Mouse (Mus musculus): Measurements from ENCODE around the gene Rnf8. TPM values are rescaled to one million over a fixed set of nuclear protein-coding genes. Genes with fewer than 3 reads are reported as not detected.
"Not testable (repeated sequence)": the region's sequence is repeated elsewhere in the genome, so short reads cannot be mapped to it uniquely, and the experiment has no call there.

The Rnf8 gene
- total RNA-seq (2021): 10 to 100 TPM; 88.9 to 93.3 TPM
- long read RNA-seq, experiment 1, full-length matches to known transcripts: 74 of 84 reads
- long read RNA-seq, experiment 1, partial matches to known transcripts: 0 of 84 reads
- long read RNA-seq, experiment 1, other reads (novel, unspliced or antisense): 10 of 84 reads
- long read RNA-seq, experiment 2, full-length matches to known transcripts: 146 of 165 reads
- long read RNA-seq, experiment 2, partial matches to known transcripts: 3 of 165 reads
- long read RNA-seq, experiment 2, other reads (novel, unspliced or antisense): 16 of 165 reads

DNA sequence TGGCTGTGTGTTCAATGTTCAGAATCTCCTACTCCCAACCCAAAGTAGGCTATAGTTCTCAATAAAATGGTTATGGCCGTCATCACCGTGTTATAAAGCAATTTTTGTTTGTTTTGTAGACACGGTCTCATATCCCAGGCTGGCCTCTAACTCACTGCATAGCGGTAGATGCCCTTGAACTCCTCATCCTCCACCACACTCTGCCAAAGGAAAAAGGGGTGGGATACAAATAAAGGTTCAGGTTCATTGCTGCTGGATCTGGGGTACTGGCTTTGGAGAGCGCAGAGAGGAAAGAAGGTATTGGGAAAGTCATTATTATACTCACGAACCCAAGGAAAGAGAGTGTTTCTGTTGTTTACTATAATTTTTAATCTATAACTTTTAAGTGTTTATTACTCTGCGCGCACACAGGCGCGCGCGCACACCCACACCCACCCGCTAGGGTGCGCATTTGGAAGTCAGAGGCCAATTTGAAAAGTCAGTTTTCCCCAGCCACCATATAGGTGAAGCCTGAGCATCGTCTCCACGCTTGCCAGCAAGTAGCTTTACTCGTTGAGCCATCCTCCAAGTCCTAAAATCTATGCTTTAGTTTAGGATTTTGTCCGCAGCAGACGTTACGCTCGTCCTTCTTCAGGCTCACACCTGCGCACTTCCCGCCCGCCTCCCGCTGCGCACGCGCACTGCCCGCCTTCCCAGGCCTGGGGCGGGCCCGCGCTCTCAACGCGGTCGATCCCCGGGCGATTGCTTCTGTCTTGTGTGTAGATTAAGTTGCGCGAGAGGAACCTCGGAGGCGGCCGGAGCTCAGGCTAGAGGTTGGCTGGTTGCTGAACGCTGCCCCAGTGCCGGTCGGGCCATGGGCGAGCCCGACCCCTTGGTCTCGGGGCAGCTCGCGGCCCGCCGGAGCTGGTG lies at the start of gene Rnf8, which contains the start of gene Gm28043:
TSS of gene Rnf8 (plus strand) at position 676 of the 909 bp plus-strand sequence.
TSS of gene Gm28043 (plus strand) at position 762 of the 909 bp plus-strand sequence.
- DNase-seq (ENCODE audit: low spot score in 2 of 2): peak; percentile 83 to 91

GRCm38 (mm10) chr17:29565521-29565920 lies 49.1 kb upstream of the Rnf8 start:
- DNase-seq (ENCODE audit: low spot score in 2 of 2): no peak

DNA sequence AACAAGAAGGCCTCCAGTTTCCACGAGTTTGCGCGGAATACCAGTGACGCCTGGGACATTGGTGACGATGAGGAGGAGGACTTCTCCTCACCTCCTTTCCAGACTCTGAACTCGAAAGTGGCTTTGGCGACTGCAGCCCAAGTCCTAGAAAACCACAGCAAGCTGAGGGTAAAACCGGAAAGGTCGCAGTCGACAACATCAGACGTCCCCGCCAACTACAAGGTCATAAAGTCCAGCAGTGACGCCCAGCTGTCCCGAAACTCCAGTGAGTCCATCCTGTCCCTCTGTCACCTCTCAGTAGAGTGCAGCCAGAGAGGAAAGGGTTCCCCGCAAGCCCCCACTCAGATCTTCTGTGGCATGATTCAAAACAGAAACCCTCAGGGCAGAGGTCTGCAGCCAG lies 46.2 kb upstream of the Rnf8 start:
- no peak for DNase-seq (ENCODE audit: low spot score in 2 of 2)

GRCm38 (mm10) chr17:29569831-29570230 lies 44.8 kb upstream of the Rnf8 start:
- no peak for DNase-seq (ENCODE audit: low spot score in 2 of 2)

DNA sequence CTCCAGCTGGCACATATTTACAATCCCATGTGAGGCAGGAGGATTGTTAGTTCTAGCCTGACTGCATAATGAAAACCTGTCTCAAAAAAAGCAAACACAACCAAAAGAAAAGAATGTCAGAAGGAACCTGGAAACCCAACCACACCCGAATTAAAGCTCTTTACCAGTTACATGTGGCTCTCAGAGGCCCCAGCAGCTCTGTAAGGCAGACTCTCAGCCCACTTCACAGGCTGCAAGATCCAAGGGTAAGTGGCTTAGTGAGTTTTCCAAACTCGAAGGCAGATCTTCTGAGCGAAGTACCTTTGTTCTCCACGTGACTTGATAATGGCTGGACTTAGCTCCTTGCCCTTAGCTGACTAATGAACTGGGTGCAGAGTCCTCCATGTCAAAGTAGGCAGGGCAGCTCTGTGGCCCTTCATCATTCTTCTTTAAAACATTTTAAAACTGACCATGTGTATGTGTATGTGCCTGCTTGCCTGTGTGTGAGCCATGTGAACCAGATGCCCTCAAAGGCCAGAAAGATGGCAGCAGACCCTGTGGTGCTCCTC lies 34.9 kb upstream of the Rnf8 start:
- DNase-seq (ENCODE audit: low spot score in 2 of 2): no peak

- no peak for DNase-seq (ENCODE audit: low spot score in 2 of 2)
Observed at GRCm38 (mm10) chr17:29583569-29583968, 31.0 kb upstream of the Rnf8 start.

GRCm38 (mm10) chr17:29584306-29584705 lies 30.3 kb upstream of the Rnf8 start:
- DNase-seq (ENCODE audit: low spot score in 2 of 2): no peak

DNA sequence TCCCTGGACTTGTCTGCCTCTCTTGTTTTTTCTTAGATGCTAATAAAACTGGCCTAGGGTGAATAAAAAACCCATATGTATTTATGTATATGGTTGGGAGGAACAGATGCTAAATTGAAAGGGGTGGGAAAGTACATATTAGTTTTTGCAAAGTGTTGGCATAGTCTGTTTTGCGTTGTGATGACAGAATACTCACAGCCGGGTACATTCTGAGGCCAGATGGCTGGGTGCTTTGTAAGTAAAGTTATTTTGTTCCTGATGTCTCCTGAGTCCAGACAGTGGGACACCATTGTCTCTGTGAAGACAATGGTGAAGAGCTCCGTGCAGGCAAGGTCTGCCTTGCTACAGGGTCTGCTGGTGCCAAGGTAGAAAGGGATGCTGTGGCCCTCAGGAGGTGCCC lies 29.9 kb upstream of the Rnf8 start:
- DNase-seq (ENCODE audit: low spot score in 2 of 2): no peak

DNA sequence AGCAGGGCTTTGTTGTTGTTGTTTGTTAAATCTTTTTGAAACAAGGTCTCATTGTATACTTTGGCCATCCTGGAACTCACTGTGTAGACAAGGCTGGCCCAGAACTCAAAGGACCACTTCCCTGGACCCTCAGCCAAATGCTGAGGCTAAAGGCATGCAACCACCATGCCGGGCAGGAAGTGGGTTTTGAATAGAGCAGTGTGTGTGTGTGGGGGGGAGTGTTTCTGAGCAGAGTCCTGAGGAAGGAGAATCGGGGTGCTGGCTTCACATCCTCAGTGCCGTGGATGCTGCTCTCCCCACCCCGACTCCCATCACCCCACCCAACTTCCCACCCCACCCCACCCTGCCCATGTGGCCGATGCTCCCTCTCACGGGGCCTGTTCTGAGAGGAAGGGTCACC lies 29.1 kb upstream of the Rnf8 start:
- no peak for DNase-seq (ENCODE audit: low spot score in 2 of 2)

DNA sequence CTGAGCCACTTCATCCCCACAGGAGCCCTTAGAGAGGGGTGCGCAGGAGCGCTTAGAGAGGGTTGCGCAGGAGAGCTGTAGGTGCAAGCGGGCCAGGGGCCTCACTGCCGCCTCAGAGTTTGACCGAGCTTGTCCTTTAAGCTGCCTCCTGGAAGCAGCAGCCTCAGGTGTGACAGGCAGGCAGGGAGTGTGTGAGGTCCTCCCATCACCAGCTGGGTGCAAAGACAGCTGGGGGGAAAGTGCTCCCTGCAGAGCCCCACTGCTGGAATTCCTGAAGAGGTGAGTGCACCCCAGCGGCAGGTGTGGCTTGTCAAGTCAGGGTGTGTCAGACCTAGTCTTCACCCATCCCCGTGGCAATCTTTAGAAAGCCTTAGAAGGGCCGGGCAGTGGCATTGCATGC lies 27.7 kb upstream of the Rnf8 start:
- no peak for DNase-seq (ENCODE audit: low spot score in 2 of 2)

GRCm38 (mm10) chr17:29589221-29589898 lies 25.2 kb upstream of the Rnf8 start:
- no peak for DNase-seq (ENCODE audit: low spot score in 2 of 2)

GRCm38 (mm10) chr17:29595891-29596770 lies 18.5 kb upstream of the Rnf8 start:
- no peak for DNase-seq (ENCODE audit: low spot score in 2 of 2)

GRCm38 (mm10) chr17:29596771-29597132 lies 17.8 kb upstream of the Rnf8 start:
- DNase-seq (ENCODE audit: low spot score in 2 of 2): no peak

DNA sequence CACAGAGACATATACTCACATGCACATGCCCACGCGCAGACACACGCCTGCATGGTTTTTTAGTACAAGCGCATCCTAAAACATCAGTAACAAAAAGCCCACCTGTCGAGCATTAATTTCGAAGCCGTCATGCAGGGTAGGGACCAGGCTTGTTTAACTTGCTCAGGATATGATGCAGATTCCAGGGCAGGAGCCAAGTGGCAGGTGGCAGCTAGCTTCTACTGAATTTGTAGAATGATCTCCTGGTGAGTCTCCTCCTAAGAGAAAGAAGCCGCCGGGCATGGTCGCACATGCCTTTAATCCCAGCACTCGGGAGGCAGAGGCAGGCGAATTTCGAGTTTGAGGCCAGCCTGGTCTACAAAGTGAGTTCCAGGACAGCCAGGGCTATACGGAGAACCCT lies 15.5 kb upstream of the Rnf8 start:
- DNase-seq (ENCODE audit: low spot score in 2 of 2): no peak

DNA sequence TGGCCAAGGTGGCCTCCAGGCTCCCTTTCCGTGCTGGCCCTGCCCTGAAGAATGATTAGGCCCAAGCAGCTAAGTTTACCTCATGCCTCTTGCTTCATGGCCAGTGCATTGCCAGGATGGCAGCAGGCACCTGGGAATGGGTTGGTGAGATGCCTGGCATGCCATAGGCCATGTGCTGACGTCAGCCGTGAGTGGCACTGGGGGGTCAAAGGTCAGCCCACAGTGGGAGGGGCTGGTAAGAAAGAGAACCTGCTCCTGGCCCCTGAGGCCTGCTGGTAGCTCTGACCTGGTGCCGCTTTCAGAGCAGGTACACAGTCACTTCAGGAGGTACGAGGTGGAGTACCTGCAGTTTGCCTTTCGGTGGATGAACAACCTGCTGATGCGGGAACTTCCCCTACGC lies 15.1 kb upstream of the Rnf8 start:
- DNase-seq (ENCODE audit: low spot score in 2 of 2): no peak

- DNase-seq (ENCODE audit: low spot score in 2 of 2): no peak
Observed at GRCm38 (mm10) chr17:29601391-29601790, 13.2 kb upstream of the Rnf8 start.

DNA sequence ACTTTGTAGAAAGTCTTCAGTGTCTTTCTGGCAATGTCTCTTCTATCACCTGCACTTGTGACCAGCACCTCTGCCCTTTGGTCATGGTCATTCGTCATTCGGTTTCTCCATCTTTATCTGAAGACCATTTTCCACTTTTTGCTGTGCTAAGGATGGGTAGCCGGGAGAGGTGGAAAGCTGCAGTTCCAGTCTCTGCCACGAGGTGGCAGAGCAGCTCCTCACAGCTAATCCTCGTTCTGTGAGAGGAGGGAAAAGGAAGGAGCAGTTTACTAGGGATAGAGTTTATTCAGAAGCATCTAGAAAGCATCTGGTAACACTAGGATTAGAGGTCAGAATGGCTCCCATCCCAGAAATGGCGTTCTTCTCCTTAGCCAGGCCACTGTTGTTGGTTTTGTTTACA lies 11.3 kb upstream of the Rnf8 start:
- peak; percentile 57 to 62 for DNase-seq (ENCODE audit: low spot score in 2 of 2)

- not testable (repeated sequence) for DNase-seq (ENCODE audit: low spot score in 2 of 2)
Observed at GRCm38 (mm10) chr17:29613453-29613852, 1.1 kb upstream of the Rnf8 start.

DNA sequence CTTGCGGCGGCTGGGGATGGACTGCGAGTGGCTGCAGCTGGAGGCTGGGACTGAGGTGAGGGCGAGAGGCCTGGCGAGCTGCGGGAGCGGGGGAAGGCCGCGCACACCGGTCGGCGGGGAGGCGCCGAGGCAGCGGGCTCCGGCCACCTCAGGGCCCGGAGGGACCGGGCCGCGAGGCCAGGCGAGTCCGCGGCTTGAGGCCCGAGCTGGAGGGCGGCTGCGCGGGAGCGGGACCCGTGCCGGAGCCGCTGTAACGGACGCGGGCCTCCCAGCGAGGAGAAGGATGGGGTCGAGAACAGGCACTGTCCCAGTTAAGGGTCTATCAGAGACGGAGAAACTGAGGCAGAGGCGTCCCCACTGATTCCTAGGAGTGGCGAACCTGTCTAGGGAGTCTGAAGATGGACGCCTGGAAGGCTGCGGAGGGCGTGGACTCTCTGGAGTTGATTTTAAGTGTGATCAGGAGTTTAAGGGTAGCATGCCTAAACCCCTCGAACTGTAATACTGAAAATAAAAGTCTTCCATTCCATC lies 498 bp downstream of the Rnf8 start:
- no peak for DNase-seq (ENCODE audit: low spot score in 2 of 2)

DNA sequence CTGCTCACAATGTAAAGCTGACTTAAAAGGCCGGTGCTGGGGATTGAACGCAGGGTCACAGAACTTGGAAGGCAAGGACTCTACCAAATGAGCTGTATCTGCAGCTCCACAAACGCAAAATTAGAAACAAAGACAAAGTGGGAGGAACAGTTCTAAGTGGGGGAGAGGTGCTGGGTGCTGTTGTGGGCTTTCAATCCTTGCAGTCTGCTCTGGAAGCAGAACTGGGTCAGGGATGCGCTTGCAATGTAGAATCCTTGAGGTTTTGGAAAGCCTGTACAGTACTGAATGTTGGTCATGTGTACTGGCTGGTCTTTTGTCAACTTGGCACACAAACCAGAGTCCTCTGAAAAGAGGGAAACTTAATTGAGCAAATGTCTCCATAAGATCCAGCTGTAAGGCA lies 1.0 kb downstream of the Rnf8 start:
- no peak for DNase-seq (ENCODE audit: low spot score in 2 of 2)
